Mouse (Mus musculus): ENCODE measurements around the gene Slc44a2. TPM values are rescaled to one million over a fixed set of nuclear protein-coding genes. Genes with fewer than 3 reads are reported as not detected.
"Not testable (repeated sequence)": the region's sequence is repeated elsewhere in the genome, so short reads cannot be mapped to it uniquely, and the experiment has no call there.

Slc44a2 gene
- polyA plus RNA-seq, 1 experiment from 2014 or later, result 14.4 TPM

DNA sequence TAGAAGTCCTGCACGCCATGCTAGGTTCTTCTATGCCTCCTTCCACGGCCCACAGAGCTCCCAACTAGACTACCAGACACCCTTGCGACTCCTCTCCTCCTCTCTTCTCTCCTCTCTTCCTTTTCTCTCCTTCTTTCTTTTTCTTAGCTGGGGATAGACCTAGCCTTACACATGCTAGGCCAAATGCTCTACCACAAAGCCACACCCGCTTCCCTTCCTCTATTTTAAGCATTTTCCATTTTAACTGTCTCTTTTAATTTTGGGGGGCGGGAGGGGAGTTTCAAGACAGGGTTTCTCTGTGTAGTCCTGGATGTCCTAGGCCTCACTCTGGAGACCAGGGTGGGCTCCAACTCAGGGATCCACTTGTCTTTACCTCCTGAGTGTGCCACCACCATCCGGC is 1.7 kb upstream of the Slc44a2 start:
- Histone ChIP-seq H3K4me2 (ENCODE audit: low read depth, low read length) (no peak overlapping the region), H3K9ac (replicated peaks) (no peak overlapping the region), H3K4me1 (ENCODE audit: insufficient read depth) (peaks cover 30% of the 10 kb centered on the region), H3K4me3 (ENCODE audit: low read depth, low read length) (no peak overlapping the region), H3K27ac (ENCODE audit: low read depth) (0 out of 2 replicates have a peak overlapping the region, but pooled peaks have one; percentile 3), H3K27me3 (ENCODE audit: insufficient read depth, low read length) (no peaks in the 10 kb centered on the region), H3K36me3 (replicated peaks; ENCODE audit: insufficient read depth, low read length) (no peaks in the 10 kb centered on the region; the same call in 1 of the 2 replicates), H3K9me3 (ENCODE audit: low read length) (no peaks in the 10 kb centered on the region)
- ATAC-seq (no peak), DNase-seq (no peak)
- TF ChIP-seq EP300 (IDR thresholded peaks at IDR 0.05; ENCODE audit: low read depth), result no peak
- TF ChIP-seq CTCF (IDR thresholded peaks at IDR 0.05; ENCODE audit: low read depth), result no peak
- WGBS (ENCODE audit: insufficient replicate concordance), result 56% methylated on average over 6 of the region's 6 CpGs

DNA sequence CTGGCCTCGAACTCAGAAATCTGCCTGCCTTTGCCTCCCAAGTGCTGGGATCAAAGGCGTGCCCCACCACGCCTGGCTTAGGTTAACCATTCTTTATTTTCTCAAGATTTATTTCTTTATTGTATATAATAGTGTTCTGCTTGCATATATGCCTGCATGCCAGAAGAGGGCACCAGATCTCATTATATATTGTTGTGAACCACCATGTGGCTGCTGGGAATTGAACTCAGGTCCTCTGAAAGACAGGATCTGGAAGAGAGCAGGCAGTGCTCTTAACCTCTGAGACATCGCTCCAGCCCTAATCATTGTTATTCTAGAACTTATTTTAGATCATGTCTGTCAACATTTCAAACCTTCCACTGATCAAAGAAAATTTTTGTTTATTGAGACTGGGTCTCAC is 995 bp upstream of the Slc44a2 start:
- peaks cover 27% of the 10 kb centered on the region for H3K4me1 ChIP-seq (ENCODE audit: insufficient read depth)
- WGBS (ENCODE audit: insufficient replicate concordance), result 91% methylated on average over 4 of the region's 4 CpGs

DNA sequence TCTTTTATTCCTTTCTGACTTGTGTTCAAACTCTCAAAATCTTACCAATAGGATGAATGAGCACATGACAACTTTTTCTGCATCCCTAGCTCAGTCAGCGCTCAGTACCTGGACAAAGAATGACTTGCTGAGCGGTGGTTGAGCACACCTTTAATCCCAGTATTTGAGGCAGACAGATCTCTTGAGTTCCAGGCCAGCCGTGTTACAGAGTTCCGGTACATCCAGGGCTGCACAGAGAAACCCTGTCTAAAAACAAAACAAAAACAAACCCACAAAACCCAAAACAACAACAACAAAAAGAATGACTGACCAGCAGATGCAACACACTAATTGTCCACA is 249 bp upstream of the Slc44a2 start:
- Histone ChIP-seq H3K4me3 (ENCODE audit: low read depth, low read length) (peak overlapping the region; percentile 62), H3K4me2 (ENCODE audit: low read depth, low read length) (peak overlapping the region; percentile 76), H3K9me3 (ENCODE audit: low read length) (no peaks in the 10 kb centered on the region), H3K9ac (replicated peaks) (peak overlapping the region; percentile 32; the same call in 1 of the 2 replicates), H3K4me1 (ENCODE audit: insufficient read depth) (peaks cover 22% of the 10 kb centered on the region), H3K27me3 (ENCODE audit: insufficient read depth, low read length) (no peaks in the 10 kb centered on the region), H3K27ac (ENCODE audit: low read depth) (0 out of 2 replicates have a peak overlapping the region, but pooled peaks have one; percentile 73), H3K36me3 (replicated peaks; ENCODE audit: insufficient read depth, low read length) (no peaks in the 10 kb centered on the region; the same call in 1 of the 2 replicates)
- ATAC-seq (peak; percentile 30), DNase-seq (no peak)
- 30% methylated on average over 4 of the region's 4 CpGs for whole genome bisulfite sequencing (ENCODE audit: insufficient replicate concordance)
- TF ChIP-seq CTCF (IDR thresholded peaks at IDR 0.05; ENCODE audit: low read depth) (no peak), EP300 (IDR thresholded peaks at IDR 0.05; ENCODE audit: low read depth) (no peak)

More for the DNA sequence above, 995 bp upstream of the Slc44a2 start:
- no peaks in the 10 kb centered on the region; the same call in 1 of the 2 replicates for H3K36me3 ChIP-seq (replicated peaks; ENCODE audit: insufficient read depth, low read length)
- TF ChIP-seq EP300 (IDR thresholded peaks at IDR 0.05; ENCODE audit: low read depth) (no peak), CTCF (IDR thresholded peaks at IDR 0.05; ENCODE audit: low read depth) (no peak)
- H3K9ac ChIP-seq (replicated peaks), result no peak overlapping the region
- no peaks in the 10 kb centered on the region for H3K27me3 ChIP-seq (ENCODE audit: insufficient read depth, low read length)
- H3K4me2 ChIP-seq (ENCODE audit: low read depth, low read length), result no peak overlapping the region
- ATAC-seq (no peak), DNase-seq (no peak)
- H3K9me3 ChIP-seq (ENCODE audit: low read length), result no peaks in the 10 kb centered on the region
- no peak overlapping the region for H3K27ac ChIP-seq (ENCODE audit: low read depth)
- H3K4me3 ChIP-seq (ENCODE audit: low read depth, low read length), result no peak overlapping the region

DNA sequence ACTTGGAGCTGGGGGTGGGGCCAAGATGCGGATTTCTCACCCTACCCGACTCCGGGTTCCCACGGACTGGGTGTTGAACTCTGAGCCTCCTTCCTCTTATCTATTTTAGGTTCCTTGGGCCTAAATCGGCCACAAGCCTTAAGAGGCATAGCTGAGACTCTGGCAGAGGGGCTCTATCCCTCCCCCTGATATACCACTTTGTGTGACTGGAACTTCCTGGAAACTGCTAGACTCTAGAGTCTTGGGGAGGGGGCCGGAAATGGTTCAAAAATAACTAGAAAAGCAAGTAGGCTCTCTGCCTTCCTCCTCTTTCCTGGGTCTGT is 976 bp downstream of the Slc44a2 start:
- 9% methylated on average over 6 of the region's 6 CpGs for WGBS (ENCODE audit: insufficient replicate concordance)
- ATAC-seq (peak; percentile 26), DNase-seq (peak; percentile 62)
- TF ChIP-seq EP300 (IDR thresholded peaks at IDR 0.05; ENCODE audit: low read depth), result no peak
- TF ChIP-seq CTCF (IDR thresholded peaks at IDR 0.05; ENCODE audit: low read depth), result no peak
- Histone ChIP-seq H3K9me3 (ENCODE audit: low read length) (no peaks in the 10 kb centered on the region), H3K4me2 (ENCODE audit: low read depth, low read length) (peak overlapping the region; percentile 76), H3K36me3 (replicated peaks; ENCODE audit: insufficient read depth, low read length) (no peaks in the 10 kb centered on the region; the same call in 1 of the 2 replicates), H3K4me3 (ENCODE audit: low read depth, low read length) (peak overlapping the region; percentile 62), H3K27ac (ENCODE audit: low read depth) (peak overlapping the region; percentile 73), H3K27me3 (ENCODE audit: insufficient read depth, low read length) (no peaks in the 10 kb centered on the region), H3K4me1 (ENCODE audit: insufficient read depth) (peaks cover 22% of the 10 kb centered on the region), H3K9ac (replicated peaks) (peak overlapping the region; percentile 68)

DNA sequence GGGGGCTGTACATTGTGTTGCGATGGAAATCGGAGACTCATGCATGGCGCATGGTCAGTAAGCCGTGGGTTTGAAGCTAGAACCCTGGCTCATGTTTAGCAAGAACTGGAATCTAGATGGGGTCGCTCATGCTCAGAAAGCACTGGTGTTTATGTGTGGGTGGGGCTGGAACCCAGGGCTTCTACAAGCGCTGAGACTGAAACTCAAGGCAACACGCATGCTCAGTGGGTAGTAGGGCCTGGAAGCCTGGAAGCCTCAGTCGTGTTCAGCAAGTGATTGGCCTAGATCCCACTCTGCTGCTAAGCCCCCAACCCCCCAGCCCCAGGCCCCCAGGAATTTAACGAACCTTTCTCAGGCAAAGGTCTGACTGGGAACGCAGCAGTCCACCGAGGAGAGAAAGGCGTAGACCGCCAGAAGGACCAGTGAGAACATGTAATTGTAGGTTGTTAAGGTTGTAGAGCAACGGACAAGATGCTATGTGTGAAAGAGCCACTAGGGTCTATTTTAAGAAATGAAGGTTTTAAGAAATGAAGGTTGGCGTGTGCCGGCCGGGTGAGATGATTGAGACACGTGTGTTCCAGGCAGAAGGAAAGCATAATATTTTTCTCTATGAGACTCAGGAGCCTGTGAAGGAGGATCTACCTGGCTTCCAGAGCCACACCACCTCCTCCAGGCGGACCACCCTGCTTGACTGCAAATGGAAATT is 1.9 kb downstream of the Slc44a2 start:
- ATAC-seq (no peak), DNase-seq (no peak)
- H3K27ac ChIP-seq (ENCODE audit: low read depth), result peak overlapping the region; percentile 73; the same call in 1 of the 2 replicates
- H3K9ac ChIP-seq (replicated peaks), result peak overlapping the region; percentile 68; the same call in 1 of the 2 replicates
- peak overlapping the region; percentile 76 for H3K4me2 ChIP-seq (ENCODE audit: low read depth, low read length)
- 72% methylated on average over 19 of the region's 19 CpGs for WGBS (ENCODE audit: insufficient replicate concordance)
- no peaks in the 10 kb centered on the region for H3K9me3 ChIP-seq (ENCODE audit: low read length)
- TF ChIP-seq EP300 (IDR thresholded peaks at IDR 0.05; ENCODE audit: low read depth), result no peak
- no peak for TF ChIP-seq CTCF (IDR thresholded peaks at IDR 0.05; ENCODE audit: low read depth)
- H3K36me3 ChIP-seq (replicated peaks; ENCODE audit: insufficient read depth, low read length), result no peaks in the 10 kb centered on the region; the same call in 1 of the 2 replicates
- H3K4me3 ChIP-seq (ENCODE audit: low read depth, low read length), result peak overlapping the region; percentile 62; the same call in 1 of the 2 replicates
- H3K4me1 ChIP-seq (ENCODE audit: insufficient read depth), result peaks cover 22% of the 10 kb centered on the region
- H3K27me3 ChIP-seq (ENCODE audit: insufficient read depth, low read length), result no peaks in the 10 kb centered on the region

DNA sequence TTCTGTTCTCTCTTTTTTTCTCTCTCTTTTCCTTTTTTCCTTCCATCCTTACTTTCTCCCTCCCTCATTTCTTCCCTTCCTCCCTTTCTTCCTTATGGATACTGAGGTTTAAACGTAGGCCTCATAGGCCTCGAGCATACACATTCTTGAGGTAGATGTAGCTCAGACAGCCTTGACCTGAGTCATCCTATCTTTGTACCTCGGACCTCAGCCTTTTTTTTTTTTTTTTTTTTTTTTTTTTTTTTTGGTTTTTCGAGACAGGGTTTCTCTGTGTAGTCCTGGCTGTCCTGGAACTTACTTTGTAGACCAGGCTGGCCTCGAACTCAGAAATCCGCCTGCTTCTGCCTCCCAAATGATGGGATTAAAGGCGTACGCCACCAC is 2.4 kb downstream of the Slc44a2 start:
- H3K9ac ChIP-seq (replicated peaks); H3K27me3 ChIP-seq (ENCODE audit: insufficient read depth, low read length); H3K36me3 ChIP-seq (replicated peaks; ENCODE audit: insufficient read depth, low read length); H3K9me3 ChIP-seq (ENCODE audit: low read length); H3K27ac ChIP-seq (ENCODE audit: low read depth); DNase-seq; H3K4me3 ChIP-seq (ENCODE audit: low read depth, low read length); ATAC-seq: not testable (repeated sequence)
- Histone ChIP-seq H3K4me1 (ENCODE audit: insufficient read depth) (peaks cover 28% of the 10 kb centered on the region), H3K4me2 (ENCODE audit: low read depth, low read length) (0 out of 2 replicates have a peak overlapping the region, but pooled peaks have one; percentile 11)
- 69% methylated on average over 8 of the region's 8 CpGs for WGBS (ENCODE audit: insufficient replicate concordance)
